15 mouse cellular contexts compared by ENCODE assay signal in the genomic region with DNA sequence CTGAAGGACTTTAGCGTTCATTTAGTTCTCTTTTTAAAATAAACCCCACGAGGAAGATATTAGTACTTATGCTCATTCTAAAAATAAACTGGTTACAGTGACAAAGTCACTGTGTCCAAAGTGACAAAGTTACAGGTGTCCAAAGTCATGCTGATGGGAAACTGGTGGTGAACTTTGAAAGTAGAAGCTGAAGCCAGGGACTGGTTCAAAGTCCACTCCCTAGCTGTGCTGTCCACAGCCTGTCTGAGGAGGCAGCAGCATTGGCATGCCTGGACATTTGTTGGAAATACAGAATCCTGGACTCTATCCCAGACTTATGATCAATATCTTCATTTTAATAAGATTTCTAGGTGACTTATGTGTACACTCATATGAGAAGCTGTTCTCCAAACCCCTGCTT.
"Had no signal": no experiment of that assay in that cellular context is flagged by ENCODE, and none has a peak within 500 bp of the region (broad histone marks: within the 10 kb centered on the region; RNA-seq: fewer than 3 reads in every experiment).

No protein-coding gene starts in this region.

- ATAC-seq: intestine, embryonic 15.5 days; midbrain, embryonic 15.5 days had no signal

- H3K9ac ChIP-seq: intestine, embryonic 15.5 days; limb, embryonic 15.5 days; lung, embryonic 14.5 days; midbrain, embryonic 15.5 days; neural tube, embryonic 12.5 days had no signal

- DNase-seq: lung, embryonic 14.5 days; lung, postnatal 10 days; retina, postnatal 1 day; right cerebral cortex, postnatal 4 days; spleen, adult 18-20 months; thymus, adult 18-20 months; thymus, postnatal 14 days had no signal

- H3K9me3 ChIP-seq: intestine, embryonic 15.5 days; limb, embryonic 15.5 days; midbrain, embryonic 15.5 days; neural tube, embryonic 12.5 days had no signal

- H3K4me2 ChIP-seq: intestine, embryonic 15.5 days; limb, embryonic 15.5 days; lung, embryonic 14.5 days; midbrain, embryonic 11.5 days; midbrain, embryonic 15.5 days; neural tube, embryonic 12.5 days had no signal

- H3K36me3 ChIP-seq: intestine, embryonic 15.5 days; limb, embryonic 15.5 days; midbrain, embryonic 15.5 days; neural tube, embryonic 12.5 days had no signal

- H3K4me1 ChIP-seq: intestine, embryonic 15.5 days; limb, embryonic 15.5 days; megakaryocyte, embryonic 14.5 days; midbrain, embryonic 15.5 days; neural tube, embryonic 12.5 days had no signal

- H3K27ac ChIP-seq: intestine, embryonic 15.5 days; left cerebral cortex, adult 2 months; limb, embryonic 15.5 days; macrophage; midbrain, embryonic 15.5 days; neural tube, embryonic 12.5 days had no signal

- H3K4me3 ChIP-seq: intestine, embryonic 15.5 days; left cerebral cortex, adult 2 months; limb, embryonic 15.5 days; megakaryocyte, embryonic 14.5 days; midbrain, embryonic 15.5 days; neural tube, embryonic 12.5 days had no signal

- H3K27me3 ChIP-seq: intestine, embryonic 15.5 days; limb, embryonic 15.5 days; megakaryocyte, embryonic 14.5 days; midbrain, embryonic 15.5 days; neural tube, embryonic 12.5 days had no signal
